In genomic region chr11:33944786-33945328, GRCm38 (mm10) we compare ENCODE assay signal across 21 mouse cellular contexts. TPM values are rescaled to one million over a fixed set of nuclear protein-coding genes. Genes with fewer than 3 reads are reported as not detected.
"Had no signal": no experiment of that assay in that cellular context is flagged by ENCODE, and none has a peak within 500 bp of the region (broad histone marks: within the 10 kb centered on the region; RNA-seq: fewer than 3 reads in every experiment).

No protein-coding gene starts in this region.

- ATAC-seq: intestine, postnatal 0 days; liver, postnatal 0 days; midbrain, embryonic 15.5 days had no signal

- H3K4me1 ChIP-seq: lung, embryonic 15.5 days; midbrain, embryonic 12.5 days; midbrain, embryonic 15.5 days; neural tube, embryonic 13.5 days had no signal

- H3K27ac ChIP-seq: kidney, postnatal 0 days; layer of hippocampus, adult 2 months; left cerebral cortex, adult 2 months; liver, embryonic 14.5 days; lung, embryonic 15.5 days; midbrain, embryonic 12.5 days; midbrain, embryonic 15.5 days; neural tube, embryonic 13.5 days had no signal

- H3K27me3 ChIP-seq: lung, embryonic 15.5 days; midbrain, embryonic 12.5 days; midbrain, embryonic 15.5 days; neural tube, embryonic 13.5 days had no signal

- H3K9me3 ChIP-seq: lung, embryonic 15.5 days; midbrain, embryonic 12.5 days; midbrain, embryonic 15.5 days; neural tube, embryonic 13.5 days had no signal

- DNase-seq: kidney, adult 2 months; kidney, postnatal 25 days; layer of hippocampus, adult 9-11 months; lung, postnatal 10 days; lung, postnatal 36 days; right cerebral cortex, postnatal 25 days; thymus, adult 18-20 months had no signal

- H3K4me2 ChIP-seq: lung, embryonic 15.5 days; midbrain, embryonic 12.5 days; midbrain, embryonic 15.5 days; neural tube, embryonic 13.5 days had no signal

- H3K36me3 ChIP-seq: lung, embryonic 15.5 days; midbrain, embryonic 12.5 days; midbrain, embryonic 15.5 days; neural tube, embryonic 13.5 days had no signal

- H3K9ac ChIP-seq: liver, embryonic 14.5 days; liver, postnatal 0 days; lung, embryonic 15.5 days; midbrain, embryonic 12.5 days; midbrain, embryonic 15.5 days; neural tube, embryonic 13.5 days had no signal

- H3K4me3 ChIP-seq: layer of hippocampus, adult 2 months; left cerebral cortex, adult 2 months; lung, embryonic 15.5 days; midbrain, embryonic 12.5 days; midbrain, embryonic 15.5 days; myocyte; neural tube, embryonic 13.5 days had no signal

RNA-seq across cellular contexts. Expression of gene Kcnmb1, which starts 18.0 kb away (rescaled TPM):
- total RNA-seq: liver, adult 2 months; monocyte, adult 5-6 weeks; neutrophil, adult 5-6 weeks had no signal

RNA-seq across cellular contexts. Expression of gene Kcnip1, which starts 48.1 kb away (rescaled TPM):
- total RNA-seq: liver, adult 2 months; monocyte, adult 5-6 weeks; neutrophil, adult 5-6 weeks had no signal
- polyA plus RNA-seq: kidney, adult 2 months; liver, adult 2 months; liver, postnatal 0 days; myocyte had no signal
